Mouse (Mus musculus): Measurements from ENCODE around the gene Ky.

Ky gene

GRCm38 (mm10) chr9:102553781-102554180 is 48.2 kb downstream of the Ky start:
- DNase-seq, result no peak

- no peak for DNase-seq
These were observed 52.9 kb downstream of the Ky start for GRCm38 (mm10) chr9:102558463-102558862.

- DNase-seq, result peak in 1 of 2 experiments; percentile 12
These were observed 67.3 kb downstream of the Ky start for GRCm38 (mm10) chr9:102572888-102573287.

GRCm38 (mm10) chr9:102577480-102577879 is 71.9 kb downstream of the Ky start:
- DNase-seq, result peak; percentile 22 to 32

- no peak for DNase-seq
These were observed 76.4 kb downstream of the Ky start for GRCm38 (mm10) chr9:102581921-102582469.

GRCm38 (mm10) chr9:102587347-102587746 is 81.8 kb downstream of the Ky start:
- no peak for DNase-seq

- DNase-seq, result no peak
These were observed 89.3 kb downstream of the Ky start for GRCm38 (mm10) chr9:102594667-102595393.

All from lung, adult 18-20 months (tissue).